In the genomic region with DNA sequence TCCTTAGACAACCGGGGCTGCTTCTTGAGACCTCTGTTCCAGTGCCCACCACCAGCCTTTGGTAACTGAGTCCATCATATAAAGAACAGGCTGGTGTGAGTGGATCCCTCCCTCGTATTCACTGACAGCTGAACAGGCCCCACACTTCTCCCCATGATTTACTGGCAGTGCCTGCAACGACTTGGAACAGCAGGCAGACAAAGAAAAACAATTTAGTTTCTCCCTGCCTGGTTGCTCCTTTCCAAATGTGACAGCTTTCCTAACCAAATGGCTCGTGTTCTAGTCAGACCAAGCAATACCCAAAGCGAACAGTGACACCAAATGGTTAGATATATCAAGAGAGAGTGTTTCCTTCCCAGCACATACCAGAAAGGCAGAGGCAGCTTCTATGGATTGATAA, we compare ENCODE assay signal across 8 mouse cellular contexts.
A peak's percentile ranks its signal among the peaks of the same experiment; 100 is the strongest.
DNase-seq lines count a peak whose midpoint lies in the region; ATAC-seq lines count a peak whose summit lies in the region.

No protein-coding gene starts in this region.

- 39% methylated on average over 5 of the region's 5 CpGs for WGBS in heart, embryonic 10.5 days
- WGBS in midbrain, embryonic 14.5 days, result 51% methylated on average over 5 of the region's 5 CpGs

- no peaks in the 10 kb centered on the region for H3K36me3 ChIP-seq in heart, embryonic 10.5 days
- H3K36me3 ChIP-seq in midbrain, embryonic 14.5 days (ENCODE audit: control insufficient read depth, insufficient read depth, low read length), result no peaks in the 10 kb centered on the region

- H3K27ac ChIP-seq in heart, embryonic 10.5 days, result no peak overlapping the region
- H3K27ac ChIP-seq in midbrain, embryonic 14.5 days (replicated peaks; ENCODE audit: low read depth, low read length), result no peak overlapping the region

- H3K9ac ChIP-seq in midbrain, embryonic 14.5 days (replicated peaks; ENCODE audit: low read length), result no peak overlapping the region

- H3K27me3 ChIP-seq in heart, embryonic 10.5 days (ENCODE audit: insufficient read depth, poor library complexity, severe bottlenecking), result no peaks in the 10 kb centered on the region
- H3K27me3 ChIP-seq in midbrain, embryonic 14.5 days (ENCODE audit: control insufficient read depth, insufficient read depth, low read length), result no peaks in the 10 kb centered on the region

- no peak for ATAC-seq in midbrain, embryonic 14.5 days (ENCODE audit: low FRiP score, low TSS enrichment)

- no peaks in the 10 kb centered on the region for H3K4me1 ChIP-seq in heart, embryonic 10.5 days
- H3K4me1 ChIP-seq in midbrain, embryonic 14.5 days (ENCODE audit: control insufficient read depth, insufficient read depth, low read length), result no peaks in the 10 kb centered on the region

- no peak overlapping the region for H3K4me3 ChIP-seq in heart, embryonic 10.5 days
- no peak overlapping the region for H3K4me3 ChIP-seq in midbrain, embryonic 14.5 days (replicated peaks; ENCODE audit: low read depth, low read length)

- no peak overlapping the region for H3K4me2 ChIP-seq in midbrain, embryonic 14.5 days (ENCODE audit: low read length)

- H3K9me3 ChIP-seq in heart, embryonic 10.5 days, result no peaks in the 10 kb centered on the region
- H3K9me3 ChIP-seq in midbrain, embryonic 14.5 days (ENCODE audit: control insufficient read depth, low read length), result no peaks in the 10 kb centered on the region

- DNase-seq in heart, adult 18-20 months, result peak; percentile 61 to 66
- DNase-seq in heart, embryonic 10.5 days (ENCODE audit: low spot score), result no peak
- peak; percentile 75 for DNase-seq in brain, adult 2 months (ENCODE audit: low read depth, low spot score)
- DNase-seq in cerebellum, postnatal 14 days, result peak; percentile 63 to 72
- DNase-seq in layer of hippocampus, postnatal 10 days (ENCODE audit: low spot score in 2 of 2), result peak; percentile 55 to 67
- DNase-seq in adrenal gland, postnatal 10 days, result no peak
- no peak for DNase-seq in midbrain, embryonic 14.5 days
- no peak for DNase-seq in thymus, postnatal 0 days (ENCODE audit: low spot score)

Comparison
In these comparisons a context has a peak if more than half of its experiments do, and no peak if none do; other contexts are left out.
1. DNase-seq: peak in heart, adult 18-20 months (2 of 2), brain, adult 2 months (single experiment), cerebellum, postnatal 14 days (2 of 2) and layer of hippocampus, postnatal 10 days (2 of 2); none in heart, embryonic 10.5 days (single experiment), adrenal gland, postnatal 10 days (single experiment), midbrain, embryonic 14.5 days (single experiment) and thymus, postnatal 0 days (single experiment).